Mouse (Mus musculus) kidney, adult 10 weeks (tissue): ENCODE measurements around the gene Cdc42ep5. TPM values are rescaled to one million over a fixed set of nuclear protein-coding genes. Genes with fewer than 3 reads are reported as not detected.

Experiments used
- polyA plus RNA-seq: library from polyadenylated mRNA; stranded (reverse); fragments of 350-450 nt; fragmentation: Illumina TruSeq; extraction: RNeasy Lipid Tissue Mini Kit (QIAGEN cat#74804); gene quantifications from one replicate; pipeline ENCODE4 v1.2.3, GENCODE M21; 2014; ENCODE audit warnings: low read depth, low replicate concordance

Gene Cdc42ep5
- not detected for polyA plus RNA-seq

DNA sequence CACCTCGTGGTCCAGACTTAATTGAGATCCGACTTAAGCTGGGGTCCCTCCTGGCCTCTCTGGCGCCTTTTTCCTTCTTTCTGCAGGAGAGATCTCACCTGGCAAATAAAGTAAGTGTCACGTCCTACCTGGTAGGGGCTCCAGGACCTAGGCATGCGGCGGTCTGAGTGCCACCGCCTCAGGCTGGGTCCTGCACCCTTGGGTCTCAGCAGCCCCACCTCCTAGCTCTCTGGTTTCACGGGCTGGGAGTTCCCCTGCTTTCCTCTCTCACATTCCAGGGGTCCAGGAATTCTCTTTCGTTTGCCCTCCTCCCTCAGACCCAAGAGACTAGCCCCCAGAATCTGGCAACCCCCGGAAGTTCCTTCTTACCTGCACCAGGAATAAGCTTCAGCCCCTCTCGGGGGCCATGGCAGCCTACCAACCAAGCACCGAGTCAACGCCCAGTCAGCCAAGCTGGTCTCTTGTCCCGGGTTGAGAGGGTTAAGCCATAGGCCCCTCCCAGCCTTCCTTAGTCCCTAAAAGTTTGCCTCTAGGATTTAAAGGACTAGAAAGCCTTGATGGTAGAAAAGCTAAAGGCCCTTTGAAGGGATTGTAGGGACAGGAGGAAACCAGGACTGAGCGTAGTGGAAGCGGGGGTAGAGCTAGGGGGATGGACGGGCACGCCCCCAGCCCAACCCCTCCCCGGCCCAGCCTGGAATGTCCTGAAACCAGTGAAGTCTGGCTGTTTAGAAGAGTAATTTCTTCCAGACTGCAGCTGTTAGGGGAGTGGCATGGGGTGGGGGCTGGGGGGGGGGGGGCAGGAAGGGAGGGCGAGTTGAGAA lies at the start of gene Cdc42ep5:
Gene Cdc42ep5, minus strand, starts transcription at position 771 of the 821 bp plus-strand sequence.

GRCm38 (mm10) chr7:4150059-4150541 lies 14.6 kb downstream of the Cdc42ep5 start, which contains the start of gene Leng9:
Gene Leng9 (minus strand): TSS chr7:4150374.

GRCm38 (mm10) chr7:4136771-4137531 lies 27.7 kb downstream of the Cdc42ep5 start, which contains the start of gene Leng8:
Gene Leng8 (plus strand): TSS chr7:4137039.

GRCm38 (mm10) chr7:4119344-4119902 lies 45.2 kb downstream of the Cdc42ep5 start, which contains the start of gene Ttyh1:
Gene Ttyh1 (plus strand): TSS chr7:4119408.

Other genes with a start within 250 kb of the Cdc42ep5 start
- gene Lilra6, start 249.4 kb downstream of the Cdc42ep5 start, polyA plus RNA-seq: not detected
- 3.3 TPM for gene Lair1, start 101.7 kb downstream of the Cdc42ep5 start, polyA plus RNA-seq
- gene Ttyh1, start 45.5 kb downstream of the Cdc42ep5 start, polyA plus RNA-seq: 1.2 TPM
- 14.4 TPM for gene Leng8, start 27.8 kb downstream of the Cdc42ep5 start, polyA plus RNA-seq
- gene Leng9, start 14.5 kb downstream of the Cdc42ep5 start, polyA plus RNA-seq: 0.44 TPM
- 4.3 TPM for gene Lilra5, start 72.9 kb upstream of the Cdc42ep5 start, polyA plus RNA-seq
- not detected for gene Ncr1, start 172.9 kb upstream of the Cdc42ep5 start, polyA plus RNA-seq
- not detected for gene Gp6, start 232.9 kb upstream of the Cdc42ep5 start, polyA plus RNA-seq